Mouse (Mus musculus): Measurements from ENCODE around the gene Lbhd2. TPM values are rescaled to one million over a fixed set of nuclear protein-coding genes. Genes with fewer than 3 reads are reported as not detected.

Gene Lbhd2
- polyA plus RNA-seq, 1 experiment from 2014 or later = 0.72 TPM

DNA sequence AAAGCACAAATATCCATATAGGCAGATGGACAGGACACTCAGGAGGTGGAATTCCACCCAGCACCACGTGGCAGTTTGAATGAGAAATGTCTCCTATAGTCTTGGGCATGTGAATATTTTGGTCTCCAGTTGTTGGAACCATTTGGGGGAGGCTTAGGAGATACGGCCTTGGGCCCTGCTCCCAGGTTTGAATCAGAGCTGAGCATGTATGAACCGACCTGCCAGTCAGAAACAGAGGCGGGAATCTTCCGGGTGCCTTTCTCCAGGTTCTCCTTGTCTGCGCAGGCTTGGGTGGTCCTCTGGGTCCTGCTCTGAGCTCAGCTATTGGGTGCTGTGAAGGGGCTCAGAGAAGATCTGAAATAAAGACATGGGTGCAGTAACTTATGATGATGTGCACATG is 12.6 kb upstream of the Lbhd2 start:
- 86% methylated on average over 6 of the region's 6 CpGs for WGBS
- ATAC-seq (ENCODE audit: low FRiP score) (no peak), DNase-seq (ENCODE audit: low spot score) (no peak)
- no peaks in the 10 kb centered on the region for H3K9me3 ChIP-seq (ENCODE audit: control insufficient read depth, low read length)
- no peaks in the 10 kb centered on the region; the same call in 1 of the 2 replicates for H3K27me3 ChIP-seq (ENCODE audit: control insufficient read depth, insufficient read depth, low read length)
- no peak overlapping the region for H3K4me3 ChIP-seq (replicated peaks; ENCODE audit: low read length)
- no peak overlapping the region for H3K9ac ChIP-seq
- no peaks in the 10 kb centered on the region for H3K36me3 ChIP-seq (replicated peaks; ENCODE audit: control insufficient read depth, insufficient read depth)
- H3K4me2 ChIP-seq (replicated peaks) = no peak overlapping the region
- H3K4me1 ChIP-seq (replicated peaks; ENCODE audit: control insufficient read depth, insufficient read depth, low read length) = no peaks in the 10 kb centered on the region
- no peak overlapping the region for H3K27ac ChIP-seq

DNA sequence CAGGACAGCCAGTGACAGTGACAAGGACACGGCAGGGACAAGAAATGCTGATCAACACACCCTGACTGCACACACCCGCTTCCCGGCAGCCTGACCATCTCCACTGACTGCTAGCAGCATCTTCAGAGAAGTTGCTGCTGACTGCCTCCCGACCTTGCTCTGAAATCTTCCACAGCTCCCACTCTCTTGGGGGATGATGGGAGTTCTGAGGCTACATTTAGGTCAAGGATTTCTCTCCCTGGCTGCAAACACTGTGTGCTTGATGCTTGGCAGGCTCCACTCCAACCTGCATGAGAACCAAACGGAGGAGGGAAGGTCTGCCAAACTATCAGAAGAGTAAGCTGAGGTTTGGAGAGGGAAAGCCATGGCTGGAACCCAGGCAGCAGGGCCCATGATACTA is 9.6 kb upstream of the Lbhd2 start:
- H3K27me3 ChIP-seq (ENCODE audit: control insufficient read depth, insufficient read depth, low read length) = no peaks in the 10 kb centered on the region; the same call in 1 of the 2 replicates
- no peak for DNase-seq (ENCODE audit: low spot score)
- no peak overlapping the region for H3K4me3 ChIP-seq (replicated peaks; ENCODE audit: low read length)
- H3K4me2 ChIP-seq (replicated peaks) = no peak overlapping the region
- no peak overlapping the region for H3K27ac ChIP-seq
- H3K9me3 ChIP-seq (ENCODE audit: control insufficient read depth, low read length) = no peaks in the 10 kb centered on the region
- WGBS = 75% methylated on average over 5 of the region's 5 CpGs
- H3K4me1 ChIP-seq (replicated peaks; ENCODE audit: control insufficient read depth, insufficient read depth, low read length) = no peaks in the 10 kb centered on the region
- ATAC-seq (ENCODE audit: low FRiP score) = no peak
- no peak overlapping the region for H3K9ac ChIP-seq
- H3K36me3 ChIP-seq (replicated peaks; ENCODE audit: control insufficient read depth, insufficient read depth) = no peaks in the 10 kb centered on the region

DNA sequence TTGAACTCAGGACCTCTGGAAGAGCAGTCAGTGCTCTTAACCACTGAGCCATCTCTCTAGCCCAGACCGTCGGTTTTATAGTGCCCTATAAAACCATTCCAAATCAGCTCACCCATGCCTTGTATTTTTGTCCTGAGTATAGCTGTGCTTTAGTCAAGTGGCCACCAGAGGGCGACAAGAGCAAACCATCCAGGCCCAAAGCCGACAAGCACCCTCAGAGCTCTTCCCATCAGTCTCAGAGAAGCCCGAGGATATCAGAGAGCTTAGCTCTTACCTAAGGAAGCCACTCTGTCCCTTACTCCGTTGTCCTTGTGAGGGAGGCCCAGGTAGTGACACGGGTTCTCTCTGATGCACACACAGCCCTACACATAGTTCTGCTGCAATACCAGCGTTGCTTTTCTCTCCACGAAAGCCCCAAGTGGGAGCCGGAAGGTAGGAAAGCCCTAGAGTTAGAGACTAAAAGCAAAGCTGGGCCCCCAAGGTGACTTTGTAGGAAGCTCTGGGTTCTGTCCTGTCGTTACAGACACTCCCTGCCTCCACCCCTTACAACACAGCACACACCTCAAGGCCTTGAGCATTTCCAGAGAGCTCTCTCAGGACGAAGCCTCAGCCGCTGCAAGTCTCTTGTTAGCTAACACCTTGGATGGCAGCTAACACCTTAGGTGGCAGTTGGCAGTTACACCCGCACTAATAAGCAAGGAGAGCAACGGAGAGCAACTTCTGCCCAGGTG is 5.0 kb upstream of the Lbhd2 start:
- Histone ChIP-seq H3K9me3 (ENCODE audit: control insufficient read depth, low read length) (no peaks in the 10 kb centered on the region), H3K9ac (no peak overlapping the region), H3K4me3 (replicated peaks; ENCODE audit: low read length) (no peak overlapping the region), H3K27me3 (ENCODE audit: control insufficient read depth, insufficient read depth, low read length) (peaks cover 5% of the 10 kb centered on the region; the same call in 1 of the 2 replicates), H3K36me3 (replicated peaks; ENCODE audit: control insufficient read depth, insufficient read depth) (no peaks in the 10 kb centered on the region), H3K27ac (no peak overlapping the region), H3K4me1 (replicated peaks; ENCODE audit: control insufficient read depth, insufficient read depth, low read length) (peaks cover 2% of the 10 kb centered on the region; the same call in 1 of the 2 replicates), H3K4me2 (replicated peaks) (no peak overlapping the region)
- peak; percentile 69; the same call in 1 of the 2 replicates for ATAC-seq (ENCODE audit: low FRiP score)
- WGBS = 23% methylated on average over 15 of the region's 15 CpGs
- peak; percentile 86 for DNase-seq (ENCODE audit: low spot score)

DNA sequence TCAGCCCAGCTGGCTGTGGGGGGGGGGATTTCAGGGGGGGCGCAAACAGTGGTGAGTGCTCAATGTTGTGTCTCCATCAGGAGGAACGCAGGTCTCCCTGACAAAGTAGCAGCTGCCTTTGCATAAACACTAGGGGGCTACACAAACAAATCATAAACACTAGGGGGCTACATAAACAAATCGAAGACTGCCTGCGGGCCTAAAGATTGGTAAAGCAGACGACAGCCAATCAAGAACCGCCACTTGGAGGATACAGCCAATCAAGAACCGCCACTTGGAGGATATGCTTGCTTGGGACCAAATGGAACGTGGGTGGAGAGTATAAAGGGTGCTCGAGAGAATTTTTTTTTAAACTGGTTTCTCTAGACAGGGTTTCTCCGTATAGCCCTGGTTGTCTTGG is 1.7 kb upstream of the Lbhd2 start:
- H3K9me3 ChIP-seq (ENCODE audit: control insufficient read depth, low read length) = no peaks in the 10 kb centered on the region
- ATAC-seq (ENCODE audit: low FRiP score) (no peak), DNase-seq (ENCODE audit: low spot score) (no peak)
- H3K27me3 ChIP-seq (ENCODE audit: control insufficient read depth, insufficient read depth, low read length) = peaks cover 18% of the 10 kb centered on the region
- H3K4me2 ChIP-seq (replicated peaks) = no peak overlapping the region
- H3K36me3 ChIP-seq (replicated peaks; ENCODE audit: control insufficient read depth, insufficient read depth) = no peaks in the 10 kb centered on the region
- peaks cover 12% of the 10 kb centered on the region; the same call in 1 of the 2 replicates for H3K4me1 ChIP-seq (replicated peaks; ENCODE audit: control insufficient read depth, insufficient read depth, low read length)
- H3K9ac ChIP-seq = no peak overlapping the region
- no peak overlapping the region for H3K4me3 ChIP-seq (replicated peaks; ENCODE audit: low read length)
- 70% methylated on average over 10 of the region's 10 CpGs for WGBS
- no peak overlapping the region for H3K27ac ChIP-seq

DNA sequence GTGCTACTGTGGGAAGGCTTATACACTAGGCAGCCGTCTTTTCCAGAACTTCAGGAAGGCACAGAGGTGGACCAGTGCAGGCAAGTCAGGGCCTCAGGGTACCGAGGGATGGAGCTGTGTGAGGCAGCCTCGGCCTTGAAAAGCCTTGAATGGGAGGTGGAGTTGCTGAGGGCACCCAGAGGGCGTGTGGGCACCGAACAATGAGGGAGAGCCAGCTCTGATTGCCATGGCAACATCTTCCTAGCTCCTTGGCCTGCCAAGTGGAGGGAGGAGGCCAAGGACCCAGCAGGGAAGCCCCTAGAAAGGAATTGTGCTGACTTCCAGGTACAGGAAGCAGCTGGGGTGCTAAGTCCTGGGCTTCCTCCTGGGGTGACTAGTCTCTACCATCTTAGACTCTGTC is 3.0 kb downstream of the Lbhd2 start:
- peak; percentile 45 for DNase-seq (ENCODE audit: low spot score)
- Histone ChIP-seq H3K4me3 (replicated peaks; ENCODE audit: low read length) (no peak overlapping the region), H3K4me1 (replicated peaks; ENCODE audit: control insufficient read depth, insufficient read depth, low read length) (peaks cover 14% of the 10 kb centered on the region; the same call in 1 of the 2 replicates), H3K27me3 (ENCODE audit: control insufficient read depth, insufficient read depth, low read length) (peaks cover 18% of the 10 kb centered on the region), H3K4me2 (replicated peaks) (no peak overlapping the region), H3K9ac (no peak overlapping the region), H3K27ac (no peak overlapping the region), H3K9me3 (ENCODE audit: control insufficient read depth, low read length) (no peaks in the 10 kb centered on the region), H3K36me3 (replicated peaks; ENCODE audit: control insufficient read depth, insufficient read depth) (no peaks in the 10 kb centered on the region)
- 7% methylated on average over 5 of the region's 5 CpGs for WGBS
- ATAC-seq (ENCODE audit: low FRiP score) = 0 out of 2 replicates have a peak, but pooled peaks have one; percentile 8

- WGBS = 81% methylated on average over 8 of the region's 8 CpGs
- H3K9ac ChIP-seq = no peak overlapping the region
Observed at GRCm38 (mm10) chr12:111411631-111412355, 5.2 kb downstream of the Lbhd2 start.

DNA sequence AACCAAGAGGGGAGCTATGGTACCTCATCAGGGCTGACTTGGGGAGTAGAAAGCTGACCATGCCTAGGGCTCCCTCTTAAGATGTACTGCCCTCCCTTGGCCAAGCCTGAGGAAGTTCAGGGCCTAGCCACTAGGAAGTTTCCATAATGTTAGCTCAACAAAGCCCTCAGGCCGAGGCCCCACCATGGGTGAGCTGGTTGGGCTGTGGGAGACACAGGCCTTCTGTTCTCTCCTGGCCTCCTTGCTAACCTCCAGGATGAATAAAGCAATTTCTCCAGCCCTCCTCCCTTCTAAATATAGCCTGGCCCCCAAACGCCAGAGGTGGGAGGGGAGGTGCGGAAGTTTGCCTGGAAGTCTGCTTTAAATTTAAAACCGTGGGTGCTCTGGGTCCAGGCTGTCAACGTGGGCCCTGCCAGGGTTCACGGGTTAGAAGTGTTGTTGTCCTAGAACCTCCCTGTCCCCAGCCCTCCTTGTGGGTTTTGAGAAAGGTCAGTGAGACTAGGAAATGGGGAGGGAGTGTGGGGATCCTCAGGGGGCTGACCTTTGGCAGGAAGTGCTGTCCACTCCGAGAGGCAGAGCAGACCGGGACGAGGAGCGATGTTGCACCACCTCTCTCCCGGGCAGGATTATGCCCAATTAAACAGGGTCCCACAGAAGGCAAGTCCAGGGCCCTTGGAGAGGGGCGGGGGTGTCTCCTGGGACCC is 6.1 kb downstream of the Lbhd2 start:
- Histone ChIP-seq H3K4me3 (replicated peaks; ENCODE audit: low read length) (peak overlapping the region; percentile 13), H3K27ac (no peak overlapping the region), H3K9ac (peak overlapping the region; percentile 18; the same call in 1 of the 2 replicates), H3K9me3 (ENCODE audit: control insufficient read depth, low read length) (no peaks in the 10 kb centered on the region), H3K4me1 (replicated peaks; ENCODE audit: control insufficient read depth, insufficient read depth, low read length) (peaks cover 13% of the 10 kb centered on the region; the same call in 1 of the 2 replicates), H3K4me2 (replicated peaks) (peak overlapping the region; percentile 38), H3K27me3 (ENCODE audit: control insufficient read depth, insufficient read depth, low read length) (peaks cover 2% of the 10 kb centered on the region; the same call in 1 of the 2 replicates), H3K36me3 (replicated peaks; ENCODE audit: control insufficient read depth, insufficient read depth) (no peaks in the 10 kb centered on the region)
- no peak for DNase-seq (ENCODE audit: low spot score)
- peak; percentile 3; the same call in 1 of the 2 replicates for ATAC-seq (ENCODE audit: low FRiP score)
- 22% methylated on average over 12 of the region's 12 CpGs for WGBS

More at GRCm38 (mm10) chr12:111411631-111412355, 5.2 kb downstream of the Lbhd2 start:
- peaks cover 13% of the 10 kb centered on the region for H3K4me1 ChIP-seq (replicated peaks; ENCODE audit: control insufficient read depth, insufficient read depth, low read length)
- DNase-seq (ENCODE audit: low spot score) = no peak
- H3K27me3 ChIP-seq (ENCODE audit: control insufficient read depth, insufficient read depth, low read length) = peaks cover 12% of the 10 kb centered on the region
- H3K27ac ChIP-seq = no peak overlapping the region
- no peak overlapping the region for H3K4me3 ChIP-seq (replicated peaks; ENCODE audit: low read length)
- H3K36me3 ChIP-seq (replicated peaks; ENCODE audit: control insufficient read depth, insufficient read depth) = no peaks in the 10 kb centered on the region
- H3K9me3 ChIP-seq (ENCODE audit: control insufficient read depth, low read length) = no peaks in the 10 kb centered on the region
- no peak overlapping the region for H3K4me2 ChIP-seq (replicated peaks)
- no peak for ATAC-seq (ENCODE audit: low FRiP score)

DNA sequence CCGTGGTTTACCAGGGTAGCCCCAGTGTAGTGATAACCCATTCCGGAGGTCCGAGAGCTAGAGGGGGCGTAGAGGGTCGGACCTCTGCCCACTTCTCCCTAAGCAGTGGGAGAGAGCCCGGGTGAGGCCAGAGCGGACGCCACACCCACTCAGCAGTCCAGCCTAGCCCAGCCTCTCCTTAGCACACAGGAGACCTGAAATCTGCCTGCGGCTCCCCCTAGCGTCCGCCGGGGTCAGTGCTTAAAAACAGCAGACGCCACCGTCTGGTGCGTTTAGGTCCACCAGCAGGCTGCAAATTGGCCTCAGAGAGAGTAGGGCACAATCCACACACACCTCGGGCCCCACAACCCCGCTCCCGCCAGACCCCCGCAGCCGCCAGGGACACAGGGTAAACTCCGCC is 6.7 kb downstream of the Lbhd2 start:
- Histone ChIP-seq H3K9me3 (ENCODE audit: control insufficient read depth, low read length) (no peaks in the 10 kb centered on the region), H3K27ac (no peak overlapping the region), H3K4me2 (replicated peaks) (peak overlapping the region; percentile 38), H3K9ac (peak overlapping the region; percentile 18; the same call in 1 of the 2 replicates), H3K4me1 (replicated peaks; ENCODE audit: control insufficient read depth, insufficient read depth, low read length) (peaks cover 13% of the 10 kb centered on the region; the same call in 1 of the 2 replicates), H3K36me3 (replicated peaks; ENCODE audit: control insufficient read depth, insufficient read depth) (no peaks in the 10 kb centered on the region), H3K27me3 (ENCODE audit: control insufficient read depth, insufficient read depth, low read length) (no peaks in the 10 kb centered on the region), H3K4me3 (replicated peaks; ENCODE audit: low read length) (peak overlapping the region; percentile 13)
- 1% methylated on average over 21 of the region's 21 CpGs for WGBS
- peak; percentile 84 for DNase-seq (ENCODE audit: low spot score)
- ATAC-seq (ENCODE audit: low FRiP score) = peak; percentile 76

Data from hindbrain, embryonic 14.5 days (tissue).